Mouse (Mus musculus): Measurements from ENCODE around the gene Gm28305. TPM values are rescaled to one million over a fixed set of nuclear protein-coding genes. Genes with fewer than 3 reads are reported as not detected.

The Gm28305 gene
- polyA plus RNA-seq, 1 experiment from 2014 or later, result not detected

DNA sequence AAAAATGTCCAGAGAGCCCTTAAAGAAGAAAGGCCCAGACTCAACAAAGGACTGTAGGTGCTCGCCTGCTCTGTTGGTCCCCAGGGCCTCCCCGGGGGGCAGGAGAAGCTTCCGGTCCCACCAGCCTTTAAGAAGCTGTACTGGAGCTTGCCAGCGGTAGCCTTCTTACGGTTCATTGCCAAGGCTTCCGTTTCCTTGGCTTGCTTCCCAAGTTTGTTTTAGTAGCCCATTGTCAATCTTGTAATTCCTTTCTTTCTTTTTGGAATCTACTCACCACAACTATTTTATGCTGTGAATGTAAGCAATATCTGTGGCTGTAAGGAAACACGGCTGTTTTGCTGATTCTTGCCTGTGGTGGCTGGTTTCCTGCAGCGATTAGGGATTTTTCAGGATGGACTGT lies 48.1 kb downstream of the Gm28305 start:
- WGBS, result 30% methylated on average over 8 of the region's 8 CpGs

GRCm38 (mm10) chr9:104092945-104093344 lies 52.5 kb downstream of the Gm28305 start:
- no peak for ATAC-seq (ENCODE audit: low read depth)
- WGBS, result 89% methylated on average over 5 of the region's 5 CpGs
- H3K4me1 ChIP-seq (replicated peaks; ENCODE audit: control insufficient read depth, insufficient read depth, low read length), result peaks cover 11% of the 10 kb centered on the region

More for the DNA sequence above, 48.1 kb downstream of the Gm28305 start:
- no peak overlapping the region for H3K9ac ChIP-seq (ENCODE audit: low read length)
- H3K27me3 ChIP-seq (ENCODE audit: control insufficient read depth, insufficient read depth, low read depth, low read length), result no peaks in the 10 kb centered on the region
- ATAC-seq (ENCODE audit: low read depth), result peak; percentile 83
- H3K27ac ChIP-seq (ENCODE audit: low read length), result peak overlapping the region; percentile 87
- H3K4me3 ChIP-seq (ENCODE audit: low read length), result no peak overlapping the region
- peaks cover 2% of the 10 kb centered on the region; the same call in 1 of the 2 replicates for H3K36me3 ChIP-seq (ENCODE audit: control insufficient read depth, insufficient read depth, low read length)
- H3K4me2 ChIP-seq (ENCODE audit: low read depth, low read length), result 0 out of 2 replicates have a peak overlapping the region, but pooled peaks have one; percentile 21
- no peaks in the 10 kb centered on the region for H3K9me3 ChIP-seq (ENCODE audit: control insufficient read depth, low read length)
- peaks cover 11% of the 10 kb centered on the region for H3K4me1 ChIP-seq (replicated peaks; ENCODE audit: control insufficient read depth, insufficient read depth, low read length)

GRCm38 (mm10) chr9:104098256-104098655 lies 57.8 kb downstream of the Gm28305 start:
- H3K4me1 ChIP-seq (replicated peaks; ENCODE audit: control insufficient read depth, insufficient read depth, low read length), result no peaks in the 10 kb centered on the region
- no peaks in the 10 kb centered on the region for H3K36me3 ChIP-seq (ENCODE audit: control insufficient read depth, insufficient read depth, low read length)
- no peak overlapping the region for H3K4me3 ChIP-seq (ENCODE audit: low read length)
- H3K27me3 ChIP-seq (ENCODE audit: control insufficient read depth, insufficient read depth, low read depth, low read length), result no peaks in the 10 kb centered on the region
- H3K9me3 ChIP-seq (ENCODE audit: control insufficient read depth, low read length), result no peaks in the 10 kb centered on the region
- H3K4me2 ChIP-seq (ENCODE audit: low read depth, low read length), result no peak overlapping the region
- ATAC-seq (ENCODE audit: low read depth), result peak; percentile 57; the same call in 1 of the 2 replicates
- no peak overlapping the region for H3K9ac ChIP-seq (ENCODE audit: low read length)
- no peak overlapping the region for H3K27ac ChIP-seq (ENCODE audit: low read length)
- 43% methylated on average over 5 of the region's 5 CpGs for WGBS

More at GRCm38 (mm10) chr9:104092945-104093344, 52.5 kb downstream of the Gm28305 start:
- H3K9ac ChIP-seq (ENCODE audit: low read length), result no peak overlapping the region
- H3K4me3 ChIP-seq (ENCODE audit: low read length), result no peak overlapping the region
- no peaks in the 10 kb centered on the region for H3K36me3 ChIP-seq (ENCODE audit: control insufficient read depth, insufficient read depth, low read length)
- no peak overlapping the region for H3K4me2 ChIP-seq (ENCODE audit: low read depth, low read length)
- H3K27ac ChIP-seq (ENCODE audit: low read length), result no peak overlapping the region
- no peaks in the 10 kb centered on the region for H3K27me3 ChIP-seq (ENCODE audit: control insufficient read depth, insufficient read depth, low read depth, low read length)
- no peaks in the 10 kb centered on the region for H3K9me3 ChIP-seq (ENCODE audit: control insufficient read depth, low read length)

GRCm38 (mm10) chr9:104099060-104099459 lies 58.6 kb downstream of the Gm28305 start:
- ATAC-seq (ENCODE audit: low read depth), result no peak

GRCm38 (mm10) chr9:104100822-104101221 lies 60.4 kb downstream of the Gm28305 start:
- no peaks in the 10 kb centered on the region for H3K9me3 ChIP-seq (ENCODE audit: control insufficient read depth, low read length)
- WGBS, result 59% methylated on average over 7 of the region's 7 CpGs
- no peak overlapping the region for H3K9ac ChIP-seq (ENCODE audit: low read length)
- no peaks in the 10 kb centered on the region for H3K36me3 ChIP-seq (ENCODE audit: control insufficient read depth, insufficient read depth, low read length)
- ATAC-seq (ENCODE audit: low read depth), result no peak
- no peak overlapping the region for H3K27ac ChIP-seq (ENCODE audit: low read length)
- no peak overlapping the region for H3K4me2 ChIP-seq (ENCODE audit: low read depth, low read length)
- no peak overlapping the region for H3K4me3 ChIP-seq (ENCODE audit: low read length)
- no peaks in the 10 kb centered on the region for H3K4me1 ChIP-seq (replicated peaks; ENCODE audit: control insufficient read depth, insufficient read depth, low read length)
- H3K27me3 ChIP-seq (ENCODE audit: control insufficient read depth, insufficient read depth, low read depth, low read length), result no peaks in the 10 kb centered on the region

More at GRCm38 (mm10) chr9:104099060-104099459, 58.6 kb downstream of the Gm28305 start:
- Histone ChIP-seq H3K27ac (ENCODE audit: low read length) (no peak overlapping the region), H3K4me3 (ENCODE audit: low read length) (no peak overlapping the region), H3K36me3 (ENCODE audit: control insufficient read depth, insufficient read depth, low read length) (no peaks in the 10 kb centered on the region), H3K9me3 (ENCODE audit: control insufficient read depth, low read length) (no peaks in the 10 kb centered on the region), H3K4me1 (replicated peaks; ENCODE audit: control insufficient read depth, insufficient read depth, low read length) (no peaks in the 10 kb centered on the region), H3K9ac (ENCODE audit: low read length) (no peak overlapping the region), H3K27me3 (ENCODE audit: control insufficient read depth, insufficient read depth, low read depth, low read length) (no peaks in the 10 kb centered on the region), H3K4me2 (ENCODE audit: low read depth, low read length) (no peak overlapping the region)
- WGBS, result 85% methylated on average over 11 of the region's 11 CpGs

GRCm38 (mm10) chr9:104101458-104101857 lies 61.0 kb downstream of the Gm28305 start:
- WGBS, result 58% methylated on average over 3 of the region's 3 CpGs
- ATAC-seq (ENCODE audit: low read depth), result no peak
- no peaks in the 10 kb centered on the region for H3K9me3 ChIP-seq (ENCODE audit: control insufficient read depth, low read length)
- H3K4me1 ChIP-seq (replicated peaks; ENCODE audit: control insufficient read depth, insufficient read depth, low read length), result no peaks in the 10 kb centered on the region
- H3K4me2 ChIP-seq (ENCODE audit: low read depth, low read length), result no peak overlapping the region
- no peak overlapping the region for H3K27ac ChIP-seq (ENCODE audit: low read length)
- no peak overlapping the region for H3K4me3 ChIP-seq (ENCODE audit: low read length)
- H3K9ac ChIP-seq (ENCODE audit: low read length), result no peak overlapping the region
- no peaks in the 10 kb centered on the region for H3K27me3 ChIP-seq (ENCODE audit: control insufficient read depth, insufficient read depth, low read depth, low read length)
- H3K36me3 ChIP-seq (ENCODE audit: control insufficient read depth, insufficient read depth, low read length), result no peaks in the 10 kb centered on the region

- H3K27ac ChIP-seq (ENCODE audit: low read length), result no peak overlapping the region
- H3K4me1 ChIP-seq (replicated peaks; ENCODE audit: control insufficient read depth, insufficient read depth, low read length), result no peaks in the 10 kb centered on the region
- H3K9me3 ChIP-seq (ENCODE audit: control insufficient read depth, low read length), result no peaks in the 10 kb centered on the region
- 39% methylated on average over 6 of the region's 6 CpGs for WGBS
- ATAC-seq (ENCODE audit: low read depth), result no peak
- H3K27me3 ChIP-seq (ENCODE audit: control insufficient read depth, insufficient read depth, low read depth, low read length), result no peaks in the 10 kb centered on the region
- H3K4me3 ChIP-seq (ENCODE audit: low read length), result no peak overlapping the region
- H3K4me2 ChIP-seq (ENCODE audit: low read depth, low read length), result no peak overlapping the region
- H3K9ac ChIP-seq (ENCODE audit: low read length), result no peak overlapping the region
- no peaks in the 10 kb centered on the region for H3K36me3 ChIP-seq (ENCODE audit: control insufficient read depth, insufficient read depth, low read length)
Observed at GRCm38 (mm10) chr9:104102301-104102700, 61.8 kb downstream of the Gm28305 start.

GRCm38 (mm10) chr9:104102901-104103300 lies 62.4 kb downstream of the Gm28305 start:
- Histone ChIP-seq H3K36me3 (ENCODE audit: control insufficient read depth, insufficient read depth, low read length) (no peaks in the 10 kb centered on the region), H3K9ac (ENCODE audit: low read length) (no peak overlapping the region), H3K4me3 (ENCODE audit: low read length) (no peak overlapping the region), H3K9me3 (ENCODE audit: control insufficient read depth, low read length) (no peaks in the 10 kb centered on the region), H3K27me3 (ENCODE audit: control insufficient read depth, insufficient read depth, low read depth, low read length) (no peaks in the 10 kb centered on the region), H3K4me1 (replicated peaks; ENCODE audit: control insufficient read depth, insufficient read depth, low read length) (no peaks in the 10 kb centered on the region), H3K4me2 (ENCODE audit: low read depth, low read length) (no peak overlapping the region), H3K27ac (ENCODE audit: low read length) (no peak overlapping the region)
- WGBS, result 56% methylated on average over 2 of the region's 2 CpGs
- no peak for ATAC-seq (ENCODE audit: low read depth)

GRCm38 (mm10) chr9:104104986-104105385 lies 64.5 kb downstream of the Gm28305 start:
- no peaks in the 10 kb centered on the region for H3K27me3 ChIP-seq (ENCODE audit: control insufficient read depth, insufficient read depth, low read depth, low read length)
- WGBS, result 88% methylated on average over 2 of the region's 2 CpGs
- H3K9me3 ChIP-seq (ENCODE audit: control insufficient read depth, low read length), result no peaks in the 10 kb centered on the region
- H3K4me1 ChIP-seq (replicated peaks; ENCODE audit: control insufficient read depth, insufficient read depth, low read length), result no peaks in the 10 kb centered on the region
- no peak for ATAC-seq (ENCODE audit: low read depth)
- no peak overlapping the region for H3K9ac ChIP-seq (ENCODE audit: low read length)
- H3K27ac ChIP-seq (ENCODE audit: low read length), result no peak overlapping the region
- H3K4me3 ChIP-seq (ENCODE audit: low read length), result no peak overlapping the region
- H3K36me3 ChIP-seq (ENCODE audit: control insufficient read depth, insufficient read depth, low read length), result no peaks in the 10 kb centered on the region
- no peak overlapping the region for H3K4me2 ChIP-seq (ENCODE audit: low read depth, low read length)

DNA sequence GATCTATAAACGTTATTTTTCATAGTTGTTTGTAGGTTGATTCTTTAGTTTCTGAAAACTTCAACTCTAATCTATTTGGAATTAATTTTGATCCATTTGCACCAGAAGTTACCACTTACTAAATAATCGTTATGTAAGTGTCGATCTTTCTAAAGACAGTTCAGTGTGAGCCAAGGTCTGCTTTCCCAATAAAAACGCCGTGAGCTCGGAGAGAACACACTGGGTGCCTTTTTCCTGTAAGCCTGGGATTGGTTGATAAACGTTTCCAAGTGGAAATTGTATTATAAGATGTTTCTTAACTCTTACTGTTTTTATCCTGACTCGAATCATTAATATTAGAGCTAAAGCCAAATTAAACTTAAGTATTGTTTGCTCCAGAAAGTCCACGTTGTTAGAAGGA lies 66.5 kb downstream of the Gm28305 start:
- H3K27ac ChIP-seq (ENCODE audit: low read length), result no peak overlapping the region
- ATAC-seq (ENCODE audit: low read depth), result no peak

More for the DNA sequence above, 66.5 kb downstream of the Gm28305 start:
- no peaks in the 10 kb centered on the region for H3K36me3 ChIP-seq (ENCODE audit: control insufficient read depth, insufficient read depth, low read length)
- no peak overlapping the region for H3K4me3 ChIP-seq (ENCODE audit: low read length)
- H3K4me2 ChIP-seq (ENCODE audit: low read depth, low read length), result no peak overlapping the region
- 0 out of 2 replicates have a peak, but pooled peaks cover 3% of the 10 kb centered on the region for H3K9me3 ChIP-seq (ENCODE audit: control insufficient read depth, low read length)
- no peak overlapping the region for H3K9ac ChIP-seq (ENCODE audit: low read length)
- no peaks in the 10 kb centered on the region for H3K27me3 ChIP-seq (ENCODE audit: control insufficient read depth, insufficient read depth, low read depth, low read length)
- no peaks in the 10 kb centered on the region for H3K4me1 ChIP-seq (replicated peaks; ENCODE audit: control insufficient read depth, insufficient read depth, low read length)
- WGBS, result 60% methylated on average over 9 of the region's 9 CpGs
